Mouse (Mus musculus): ENCODE measurements at regions not wholly inside any gene's neighbourhood (a gene's known extent, or its start where the extent isn't known, plus 50 kb on each side); places are given as distances from the start of the nearest gene placed in this dataset.

DNA sequence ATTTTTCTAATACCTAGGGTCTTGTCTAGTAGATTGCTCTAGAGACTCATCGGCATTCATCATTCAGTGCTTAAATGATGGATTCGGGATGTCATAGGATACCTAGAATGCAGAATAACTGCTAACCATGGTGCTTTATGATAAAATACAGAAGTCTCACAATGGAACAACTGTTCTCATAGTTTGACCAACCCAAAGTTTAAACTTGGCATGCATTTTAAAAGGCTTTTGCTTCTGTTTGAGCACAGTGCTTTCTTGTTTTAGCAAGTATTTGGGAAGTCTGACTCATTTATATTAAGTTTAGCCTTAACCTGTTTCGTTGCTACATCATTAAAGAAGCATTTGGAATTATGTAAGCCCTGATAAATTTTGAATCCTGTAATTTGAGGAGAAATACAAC, 64.2 kb upstream of the Itga1 start:
- TF ChIP-seq POLR2A (IDR thresholded peaks at IDR 0.05; ENCODE audit: low read depth, low read length) (no peak), CTCF (IDR thresholded peaks at IDR 0.05; ENCODE audit: borderline replicate concordance, insufficient read depth, low read length) (no peak)
